Mouse (Mus musculus): Measurements from ENCODE around the gene Enpp5. TPM values are rescaled to one million over a fixed set of nuclear protein-coding genes. Genes with fewer than 3 reads are reported as not detected.

Enpp5 gene
- polyA plus RNA-seq (2016; fragmentation: Nextera tagmentation; extraction: Ambion mirVana) = 39.4 and 40.4 TPM in 2 replicates

DNA sequence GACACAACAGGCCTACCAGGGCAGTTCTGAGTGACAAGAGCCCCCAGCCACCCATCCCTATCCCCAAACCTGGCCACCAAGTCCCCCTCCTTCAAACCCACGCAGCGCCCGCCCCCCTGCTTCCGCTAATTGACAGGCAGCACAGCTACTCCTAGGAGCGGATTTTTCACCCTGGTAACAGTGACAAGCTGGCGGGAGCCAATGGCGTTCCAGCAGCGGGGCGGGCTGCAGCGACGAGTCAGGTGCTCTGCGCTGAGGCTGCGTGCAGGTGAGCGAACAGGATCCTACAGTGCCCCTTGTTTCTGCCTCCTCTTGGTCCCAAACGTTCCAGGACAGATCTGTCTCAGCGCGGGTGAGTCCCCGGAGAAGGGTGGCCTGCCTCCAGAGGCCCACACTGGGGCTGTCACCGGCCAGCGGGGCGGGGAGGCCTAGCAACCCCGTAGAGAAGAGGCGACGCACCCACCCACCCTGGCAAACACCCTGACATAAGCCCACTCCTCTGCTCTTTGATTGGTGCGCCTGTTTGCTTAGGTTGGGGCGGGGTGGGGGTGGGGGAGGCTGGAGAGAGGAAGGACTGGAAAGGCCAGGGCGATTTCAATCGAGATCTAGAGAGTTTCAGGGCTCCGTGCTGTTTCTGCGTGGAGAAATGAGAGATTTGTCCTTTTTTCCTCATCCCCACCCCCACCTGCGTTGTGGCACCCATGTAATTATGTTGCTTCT is at the start of gene Enpp5:
TSS of gene Enpp5 (plus strand) at position 183 of the 720 bp plus-strand sequence.
- Histone ChIP-seq H3K4me1 (peaks cover 6% of the 10 kb centered on the region; the same call in 1 of the 2 replicates), H3K36me3 (peaks cover 15% of the 10 kb centered on the region; the same call in 1 of the 2 replicates), H3K27ac (peak within 1 kb of the TSS; percentile 83), H3K9me3 (replicated peaks) (0 out of 2 replicates have a peak, but pooled peaks cover 4% of the 10 kb centered on the region), H3K9ac (peak within 1 kb of the TSS; percentile 77), H3K4me3 (peak within 1 kb of the TSS; percentile 65), H3K27me3 (no peaks in the 10 kb centered on the region), H3K4me2 (replicated peaks) (peak within 1 kb of the TSS; percentile 83)
- WGBS = under 1% methylated on average over 31 of the region's 31 CpGs
- peak; percentile 98 for ATAC-seq (ENCODE audit: low FRiP score)

DNA sequence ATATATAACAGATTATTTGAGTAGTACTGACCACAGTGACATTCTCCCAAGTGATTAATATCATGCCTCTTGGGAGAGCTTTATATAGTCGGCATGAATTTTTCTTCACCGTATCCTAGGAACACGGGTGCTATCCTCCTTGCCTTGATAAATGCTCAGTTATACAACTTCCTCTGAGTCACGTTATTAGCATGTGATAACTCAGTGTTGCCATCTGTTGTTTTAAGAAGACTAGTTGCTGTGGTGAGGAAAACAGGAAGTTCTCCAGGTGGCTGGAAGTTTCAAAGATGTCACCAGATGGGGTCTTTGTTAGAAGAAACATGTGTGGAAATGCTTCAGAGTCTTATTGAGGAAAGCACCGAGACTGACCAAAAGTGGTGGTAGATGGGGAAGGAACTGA is 49.0 kb upstream of the Enpp5 start:
- H3K9me3 ChIP-seq (replicated peaks) = no peaks in the 10 kb centered on the region
- no peaks in the 10 kb centered on the region for H3K36me3 ChIP-seq
- H3K4me3 ChIP-seq = no peak overlapping the region
- no peaks in the 10 kb centered on the region for H3K27me3 ChIP-seq
- H3K4me1 ChIP-seq = peaks cover 19% of the 10 kb centered on the region
- no peak overlapping the region for H3K9ac ChIP-seq
- no peak for ATAC-seq (ENCODE audit: low FRiP score)
- no peak overlapping the region for H3K27ac ChIP-seq
- 70% methylated on average over 5 of the region's 5 CpGs for WGBS
- no peak overlapping the region for H3K4me2 ChIP-seq (replicated peaks)

GRCm38 (mm10) chr17:44030776-44031587 is 47.6 kb upstream of the Enpp5 start:
- H3K27me3 ChIP-seq = no peaks in the 10 kb centered on the region
- 38% methylated on average over 3 of the region's 3 CpGs for WGBS

DNA sequence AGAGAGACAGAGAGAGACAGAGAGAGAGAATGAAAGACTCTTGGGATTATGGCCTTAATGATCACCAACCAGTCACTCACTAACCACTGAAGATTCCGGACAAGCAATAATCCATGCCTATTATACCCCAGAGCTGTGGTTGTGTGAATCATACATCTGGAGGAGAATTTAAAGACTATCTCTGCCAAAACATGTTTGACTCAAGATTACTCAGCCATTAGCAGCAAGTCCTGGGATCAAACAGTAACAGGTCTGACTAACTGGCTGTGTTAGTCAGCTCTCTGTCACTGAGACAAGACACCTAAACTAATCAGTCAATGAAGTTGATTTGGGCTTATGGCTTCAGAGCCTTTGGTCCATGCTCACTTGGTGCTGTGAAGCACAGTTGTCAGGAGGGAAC is 43.6 kb upstream of the Enpp5 start:
- ATAC-seq (ENCODE audit: low FRiP score) = no peak
- WGBS = 84% methylated on average over 1 of the region's 1 CpGs

More at GRCm38 (mm10) chr17:44030776-44031587, 47.6 kb upstream of the Enpp5 start:
- Histone ChIP-seq H3K27ac (no peak overlapping the region), H3K4me2 (replicated peaks) (no peak overlapping the region), H3K9me3 (replicated peaks) (no peaks in the 10 kb centered on the region), H3K4me1 (peaks cover 14% of the 10 kb centered on the region), H3K4me3 (no peak overlapping the region), H3K9ac (no peak overlapping the region), H3K36me3 (no peaks in the 10 kb centered on the region)
- no peak for ATAC-seq (ENCODE audit: low FRiP score)

GRCm38 (mm10) chr17:44038656-44039055 is 40.0 kb upstream of the Enpp5 start:
- no peaks in the 10 kb centered on the region for H3K36me3 ChIP-seq
- H3K4me1 ChIP-seq = no peaks in the 10 kb centered on the region
- H3K4me2 ChIP-seq (replicated peaks) = no peak overlapping the region
- H3K9me3 ChIP-seq (replicated peaks) = no peaks in the 10 kb centered on the region
- H3K27ac ChIP-seq = no peak overlapping the region
- no peaks in the 10 kb centered on the region for H3K27me3 ChIP-seq
- WGBS = 60% methylated on average over 9 of the region's 9 CpGs
- ATAC-seq (ENCODE audit: low FRiP score) = peak; percentile 46; the same call in 1 of the 2 replicates
- H3K9ac ChIP-seq = no peak overlapping the region
- no peak overlapping the region for H3K4me3 ChIP-seq

More for the DNA sequence above, 43.6 kb upstream of the Enpp5 start:
- H3K4me3 ChIP-seq = no peak overlapping the region
- H3K27ac ChIP-seq = no peak overlapping the region
- H3K9me3 ChIP-seq (replicated peaks) = no peaks in the 10 kb centered on the region
- peaks cover 9% of the 10 kb centered on the region for H3K4me1 ChIP-seq
- no peak overlapping the region for H3K4me2 ChIP-seq (replicated peaks)
- H3K9ac ChIP-seq = no peak overlapping the region
- H3K36me3 ChIP-seq = no peaks in the 10 kb centered on the region
- H3K27me3 ChIP-seq = no peaks in the 10 kb centered on the region

GRCm38 (mm10) chr17:44040449-44040848 is 38.2 kb upstream of the Enpp5 start:
- ATAC-seq (ENCODE audit: low FRiP score) = no peak
- Histone ChIP-seq H3K9ac (no peak overlapping the region), H3K4me2 (replicated peaks) (no peak overlapping the region), H3K36me3 (no peaks in the 10 kb centered on the region), H3K27ac (no peak overlapping the region), H3K9me3 (replicated peaks) (no peaks in the 10 kb centered on the region), H3K27me3 (no peaks in the 10 kb centered on the region), H3K4me1 (no peaks in the 10 kb centered on the region), H3K4me3 (no peak overlapping the region)
- 86% methylated on average over 2 of the region's 2 CpGs for WGBS

DNA sequence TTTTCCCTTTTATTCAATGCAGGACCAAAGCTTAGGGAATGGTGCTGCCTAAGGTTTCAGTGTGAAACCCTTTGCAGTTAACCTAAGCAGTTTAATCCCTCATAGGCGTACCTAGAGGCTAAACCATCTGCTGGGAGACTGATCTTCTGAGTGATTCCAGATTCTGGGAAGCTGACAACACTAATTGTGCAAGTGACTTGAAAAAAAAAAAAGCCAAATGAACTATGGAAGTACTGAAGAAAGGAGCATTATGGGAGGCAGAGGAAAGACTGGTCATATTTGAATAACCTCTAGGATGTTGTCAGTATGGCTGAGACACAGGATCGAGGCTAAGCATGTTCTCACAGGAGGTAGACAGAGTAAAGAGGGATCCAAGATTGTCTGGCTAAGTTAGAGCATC is 36.3 kb upstream of the Enpp5 start:
- WGBS = 79% methylated on average over 2 of the region's 2 CpGs
- ATAC-seq (ENCODE audit: low FRiP score) = no peak
- Histone ChIP-seq H3K36me3 (no peaks in the 10 kb centered on the region), H3K27me3 (no peaks in the 10 kb centered on the region), H3K9me3 (replicated peaks) (no peaks in the 10 kb centered on the region), H3K4me3 (no peak overlapping the region), H3K27ac (no peak overlapping the region), H3K4me2 (replicated peaks) (no peak overlapping the region), H3K9ac (no peak overlapping the region), H3K4me1 (no peaks in the 10 kb centered on the region)

DNA sequence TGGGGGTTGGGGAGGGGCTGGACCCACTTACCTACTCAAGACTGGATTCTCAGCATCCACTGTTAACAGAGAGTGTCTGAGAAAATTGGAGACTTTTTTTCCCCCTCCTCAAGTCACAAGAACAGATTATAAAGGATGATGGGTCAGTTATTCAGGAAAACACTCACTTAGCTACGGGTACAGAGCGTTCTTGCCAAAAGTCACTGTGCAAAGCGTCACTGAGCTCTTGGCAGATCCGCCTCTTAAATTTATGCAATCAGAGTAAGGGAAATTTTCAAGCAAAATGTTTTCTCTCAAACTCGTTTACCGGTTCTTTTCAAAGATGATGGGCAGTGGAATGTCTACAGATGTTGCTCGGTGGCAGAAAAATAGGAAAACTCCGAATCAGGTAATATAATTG is 35.8 kb upstream of the Enpp5 start:
- no peak overlapping the region for H3K4me3 ChIP-seq
- no peaks in the 10 kb centered on the region for H3K4me1 ChIP-seq
- no peaks in the 10 kb centered on the region for H3K9me3 ChIP-seq (replicated peaks)
- no peaks in the 10 kb centered on the region for H3K36me3 ChIP-seq
- H3K4me2 ChIP-seq (replicated peaks) = no peak overlapping the region
- H3K27ac ChIP-seq = no peak overlapping the region
- H3K27me3 ChIP-seq = no peaks in the 10 kb centered on the region
- WGBS = 88% methylated on average over 8 of the region's 8 CpGs
- ATAC-seq (ENCODE audit: low FRiP score) = no peak
- H3K9ac ChIP-seq = no peak overlapping the region

DNA sequence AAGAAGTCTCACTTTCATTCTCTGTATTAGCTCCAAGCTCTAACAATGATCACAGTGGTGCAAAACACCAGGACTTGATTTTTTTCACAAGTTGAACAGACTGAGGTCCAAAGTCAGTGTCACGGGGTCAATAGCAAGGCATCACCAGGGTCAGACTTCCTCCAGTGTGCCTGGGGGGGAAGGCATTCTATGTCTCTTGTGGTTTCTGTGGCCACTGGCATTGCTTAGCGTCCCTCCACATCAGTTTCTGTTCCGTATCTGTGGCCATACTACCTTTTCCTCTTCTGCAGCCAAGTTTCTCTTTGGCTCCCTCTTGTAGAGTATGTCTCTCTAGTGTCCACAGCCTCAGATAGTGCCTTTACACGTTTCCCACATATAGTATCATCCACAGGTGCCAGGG is 25.2 kb upstream of the Enpp5 start:
- Histone ChIP-seq H3K9me3 (replicated peaks) (no peaks in the 10 kb centered on the region), H3K4me1 (no peaks in the 10 kb centered on the region), H3K27me3 (no peaks in the 10 kb centered on the region), H3K9ac (no peak overlapping the region), H3K27ac (no peak overlapping the region), H3K36me3 (no peaks in the 10 kb centered on the region), H3K4me3 (no peak overlapping the region), H3K4me2 (replicated peaks) (no peak overlapping the region)
- 80% methylated on average over 4 of the region's 4 CpGs for WGBS
- no peak for ATAC-seq (ENCODE audit: low FRiP score)

GRCm38 (mm10) chr17:44057123-44057522 is 21.5 kb upstream of the Enpp5 start:
- Histone ChIP-seq H3K4me3 (no peak overlapping the region), H3K4me2 (replicated peaks) (no peak overlapping the region), H3K4me1 (no peaks in the 10 kb centered on the region), H3K9ac (no peak overlapping the region), H3K27ac (no peak overlapping the region), H3K27me3 (no peaks in the 10 kb centered on the region), H3K9me3 (replicated peaks) (no peaks in the 10 kb centered on the region), H3K36me3 (no peaks in the 10 kb centered on the region)
- no peak for ATAC-seq (ENCODE audit: low FRiP score)
- 88% methylated on average over 1 of the region's 1 CpGs for WGBS

DNA sequence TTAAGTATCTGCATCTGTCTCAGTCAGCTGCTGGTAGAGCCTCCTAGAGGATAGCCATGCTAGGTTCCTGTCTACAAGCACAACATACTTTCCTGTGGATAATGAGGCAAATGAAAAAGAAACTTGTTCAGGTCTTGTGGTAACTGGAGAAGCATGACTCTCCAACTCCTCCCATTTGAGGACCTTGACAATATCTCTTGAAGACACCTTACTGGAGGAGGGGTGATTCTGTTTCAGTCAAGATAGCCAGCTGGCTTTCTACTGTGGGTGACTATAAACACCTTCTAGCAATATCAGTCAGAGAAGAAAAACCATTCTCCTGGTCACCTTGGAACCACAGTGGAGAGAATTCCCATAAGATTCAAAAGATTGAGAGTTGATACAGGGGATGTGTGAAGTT is 20.5 kb upstream of the Enpp5 start:
- Histone ChIP-seq H3K9me3 (replicated peaks) (no peaks in the 10 kb centered on the region), H3K4me3 (no peak overlapping the region)
- ATAC-seq (ENCODE audit: low FRiP score) = no peak

GRCm38 (mm10) chr17:44060781-44061180 is 17.8 kb upstream of the Enpp5 start:
- H3K27me3 ChIP-seq = no peaks in the 10 kb centered on the region
- no peak overlapping the region for H3K27ac ChIP-seq
- no peak overlapping the region for H3K4me3 ChIP-seq
- no peak overlapping the region for H3K9ac ChIP-seq
- H3K4me1 ChIP-seq = no peaks in the 10 kb centered on the region
- no peaks in the 10 kb centered on the region for H3K36me3 ChIP-seq
- no peak overlapping the region for H3K4me2 ChIP-seq (replicated peaks)
- WGBS = 83% methylated on average over 1 of the region's 1 CpGs
- ATAC-seq (ENCODE audit: low FRiP score) = no peak
- H3K9me3 ChIP-seq (replicated peaks) = no peaks in the 10 kb centered on the region

More for the DNA sequence above, 20.5 kb upstream of the Enpp5 start:
- no peak overlapping the region for H3K4me2 ChIP-seq (replicated peaks)
- H3K27ac ChIP-seq = no peak overlapping the region
- H3K27me3 ChIP-seq = no peaks in the 10 kb centered on the region
- no peaks in the 10 kb centered on the region for H3K4me1 ChIP-seq
- H3K9ac ChIP-seq = no peak overlapping the region
- H3K36me3 ChIP-seq = no peaks in the 10 kb centered on the region

Measured in hindbrain, embryonic 12.5 days (tissue).